Mouse (Mus musculus) embryonic facial prominence, embryonic 10.5 days (tissue): Measurements from ENCODE around the gene Phyh. TPM values are rescaled to one million over a fixed set of nuclear protein-coding genes. Genes with fewer than 3 reads are reported as not detected.

ENCODE experiments used
- DNase-seq: peaks from one replicate; pipeline ENCODE4 v3.0.0-alpha.2; 2017; ENCODE audit warnings: low spot score
- H3K27ac ChIP-seq: fragments of 300-500 bp; sonication (generic); replicated peaks from 2 replicates; pipeline ENCODE4 v1.5.1; 2016; ENCODE audit warnings: mild to moderate bottlenecking
- H3K27me3 ChIP-seq: fragments of 300-500 bp; sonication (generic); replicated peaks from 2 replicates; pipeline ENCODE4 v1.6.1; 2016; ENCODE audit warnings: low read depth, mild to moderate bottlenecking; ENCODE audit not compliant: poor library complexity, severe bottlenecking
- H3K36me3 ChIP-seq: fragments of 300-500 bp; sonication (generic); replicated peaks from 2 replicates; pipeline ENCODE4 v1.6.1; 2016; ENCODE audit warnings: mild to moderate bottlenecking, moderate library complexity
- H3K4me1 ChIP-seq: fragments of 300-500 bp; sonication (generic); 2 replicates; pipeline ENCODE4 v1.6.1; 2016
- H3K4me3 ChIP-seq: fragments of 300-500 bp; sonication (generic); 2 replicates; pipeline ENCODE4 v1.5.1; 2016; ENCODE audit warnings: mild to moderate bottlenecking, moderate library complexity
- H3K9me3 ChIP-seq: fragments of 300-500 bp; sonication (generic); 2 replicates; pipeline ENCODE4 v1.6.1; 2016; ENCODE audit warnings: mild to moderate bottlenecking
- WGBS: fragments of 180-500 bp; shearing (Covaris S2); methylation state at CpG from one replicate; pipeline ENCODE4 v1.1.7; 2016; 5-methylcytosine and 5-hydroxymethylcytosine counted together
- polyA plus RNA-seq: library from polyadenylated mRNA; unstranded; fragments of >200 nt; fragmentation: Nextera tagmentation; extraction: Ambion mirVana; gene quantifications from 2 replicates; pipeline ENCODE4 v1.2.1, GENCODE M21; 2016

The Phyh gene
- polyA plus RNA-seq, 1 experiment from 2014 or later = 34.2 TPM

DNA sequence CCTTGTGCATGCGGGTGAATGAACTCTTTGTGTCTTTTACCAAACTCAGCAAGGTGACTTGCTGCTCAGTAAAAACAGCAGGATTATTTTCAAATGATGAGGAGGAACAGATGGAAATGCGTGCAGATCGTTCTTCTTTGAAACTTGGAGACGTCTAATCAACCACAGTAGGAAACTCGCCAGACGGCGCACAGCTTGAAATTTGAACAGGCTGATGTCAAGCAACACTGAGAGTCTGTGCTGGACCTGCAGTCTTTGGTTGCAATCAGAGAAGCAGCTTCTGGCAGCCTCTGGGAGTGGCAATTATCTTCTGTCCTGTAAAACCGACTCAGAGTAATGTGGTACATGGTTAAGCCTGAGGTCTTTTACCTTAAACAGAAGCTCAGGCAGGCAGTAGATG lies 59.3 kb downstream of the Phyh start:
- DNase-seq = peak; percentile 66
- 14% methylated on average over 8 of the region's 8 CpGs for WGBS
- no peaks in the 10 kb centered on the region for H3K27me3 ChIP-seq
- H3K9me3 ChIP-seq = no peaks in the 10 kb centered on the region
- no peaks in the 10 kb centered on the region for H3K36me3 ChIP-seq
- H3K4me1 ChIP-seq = peaks cover 22% of the 10 kb centered on the region
- no peak overlapping the region for H3K4me3 ChIP-seq
- peak overlapping the region; percentile 83 for H3K27ac ChIP-seq

DNA sequence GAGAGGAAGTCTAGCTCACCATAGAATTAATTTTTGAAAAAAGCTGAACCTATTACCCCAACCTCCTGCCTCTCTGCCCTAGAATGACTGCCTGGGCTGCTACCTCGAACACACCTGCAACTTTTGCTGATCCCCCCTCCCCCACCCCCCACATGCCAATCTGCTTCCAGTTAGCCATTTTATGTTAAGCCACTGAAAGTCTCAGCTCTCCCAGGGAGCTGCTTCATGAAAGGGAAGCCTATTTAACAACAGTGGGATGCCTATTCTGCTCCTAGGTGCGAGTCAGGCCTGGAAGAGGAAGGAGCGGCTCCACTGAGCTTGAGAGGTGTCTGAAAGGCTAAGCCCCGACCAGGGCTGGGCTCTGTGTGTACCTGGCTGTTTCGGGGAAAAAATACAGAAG lies 65.2 kb downstream of the Phyh start:
- H3K9me3 ChIP-seq = no peaks in the 10 kb centered on the region
- peak; percentile 16 for DNase-seq
- 29% methylated on average over 5 of the region's 5 CpGs for WGBS
- H3K36me3 ChIP-seq = 0 out of 2 replicates have a peak, but pooled peaks cover 4% of the 10 kb centered on the region
- no peak overlapping the region for H3K4me3 ChIP-seq
- H3K27me3 ChIP-seq = no peaks in the 10 kb centered on the region
- H3K27ac ChIP-seq = peak overlapping the region; percentile 37
- peaks cover 6% of the 10 kb centered on the region for H3K4me1 ChIP-seq

DNA sequence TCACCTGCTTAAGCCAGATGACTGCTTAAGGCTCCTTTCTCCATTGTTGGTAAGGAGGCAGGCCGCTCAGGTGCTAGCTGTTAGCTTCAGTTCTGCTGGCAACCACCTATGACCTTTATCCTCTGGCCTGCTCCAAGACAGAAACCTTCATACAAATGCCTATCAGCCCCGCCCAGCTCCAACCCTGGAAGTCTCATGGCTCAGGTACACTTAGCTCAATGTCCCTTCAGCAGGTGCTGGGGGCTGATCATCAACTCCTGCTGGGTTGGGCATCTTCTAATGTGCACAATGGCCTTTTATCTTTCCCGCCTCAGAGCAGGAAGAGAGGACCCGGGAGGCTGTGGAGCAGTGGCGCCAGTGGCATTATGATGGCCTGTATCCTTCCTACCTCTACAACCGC lies 66.2 kb downstream of the Phyh start:
- WGBS = 77% methylated on average over 6 of the region's 6 CpGs
- Histone ChIP-seq H3K36me3 (peaks cover 9% of the 10 kb centered on the region), H3K27me3 (no peaks in the 10 kb centered on the region), H3K9me3 (no peaks in the 10 kb centered on the region), H3K4me3 (no peak overlapping the region), H3K27ac (no peak overlapping the region), H3K4me1 (peaks cover 6% of the 10 kb centered on the region)
- no peak for DNase-seq

DNA sequence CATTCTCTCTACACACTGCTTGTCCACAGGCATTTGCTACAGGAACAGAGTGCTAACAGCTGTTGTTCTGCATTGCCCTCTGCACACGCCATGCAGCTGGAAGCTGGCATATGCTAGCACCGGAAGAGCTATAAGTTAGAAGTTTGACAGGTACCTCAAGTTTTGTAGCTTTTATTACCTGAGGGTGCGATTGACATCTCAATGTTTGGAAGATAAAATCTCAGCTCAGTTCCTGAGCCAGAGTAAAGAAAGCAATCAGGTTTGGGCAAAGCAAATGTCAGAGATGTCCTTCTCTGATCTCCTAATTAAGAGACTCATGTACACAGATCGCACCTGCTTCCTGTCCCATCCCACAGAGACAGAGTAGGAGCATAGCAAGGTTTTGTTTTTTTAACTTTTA lies 68.0 kb downstream of the Phyh start:
- WGBS = 89% methylated on average over 4 of the region's 4 CpGs
- Histone ChIP-seq H3K27ac (no peak overlapping the region), H3K27me3 (no peaks in the 10 kb centered on the region), H3K9me3 (no peaks in the 10 kb centered on the region), H3K4me1 (peaks cover 6% of the 10 kb centered on the region), H3K4me3 (no peak overlapping the region), H3K36me3 (peaks cover 26% of the 10 kb centered on the region)
- no peak for DNase-seq

DNA sequence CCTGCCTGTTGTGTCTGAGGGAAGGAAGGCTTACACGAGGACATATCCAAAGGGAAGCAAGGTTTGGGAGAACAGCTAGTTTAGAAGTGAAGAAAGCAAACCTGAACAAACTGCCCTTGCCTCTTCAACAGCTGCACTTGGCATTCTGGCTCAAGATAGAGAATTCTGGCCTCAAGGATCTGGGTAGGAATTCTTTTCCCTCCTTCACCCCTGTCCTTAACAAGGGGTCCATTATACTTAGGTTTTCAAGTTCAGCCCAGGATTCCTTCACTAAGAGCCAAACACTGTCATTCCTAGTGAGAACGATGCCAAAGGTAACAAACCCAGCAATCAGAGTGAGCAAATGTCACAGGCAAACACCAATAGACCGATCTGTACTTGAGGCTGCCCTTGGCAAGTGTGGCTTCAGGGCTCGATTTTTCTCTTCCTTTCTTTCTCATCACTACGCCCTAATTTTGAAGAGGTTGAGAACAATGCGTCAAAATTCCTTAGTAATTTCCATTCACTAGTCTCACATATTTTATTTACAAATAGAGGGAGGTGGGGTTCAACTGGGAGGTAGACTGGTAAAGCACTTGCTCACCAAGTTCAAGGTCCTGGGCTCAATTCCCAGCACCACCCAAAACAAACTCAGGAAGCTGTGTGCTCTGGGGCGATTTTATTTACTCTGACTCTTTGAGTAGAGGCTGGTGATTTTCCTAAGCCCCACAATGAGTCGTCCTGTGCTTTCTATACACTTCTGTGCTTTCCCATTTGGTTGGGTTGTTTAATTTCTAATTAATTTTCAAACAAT lies 68.8 kb downstream of the Phyh start:
- no peak overlapping the region for H3K27ac ChIP-seq
- WGBS = 80% methylated on average over 8 of the region's 8 CpGs
- no peaks in the 10 kb centered on the region for H3K27me3 ChIP-seq
- H3K4me1 ChIP-seq = peaks cover 6% of the 10 kb centered on the region
- H3K36me3 ChIP-seq = peaks cover 34% of the 10 kb centered on the region
- DNase-seq = no peak
- no peaks in the 10 kb centered on the region for H3K9me3 ChIP-seq
- no peak overlapping the region for H3K4me3 ChIP-seq

Other genes starting within 250 kb of the Phyh start
- gene Bend7, start 201.2 kb upstream of the Phyh start, polyA plus RNA-seq = 2.1 and 2.5 TPM in 2 replicates
- gene Sephs1, start 37.5 kb upstream of the Phyh start, polyA plus RNA-seq = 124 and 130 TPM in 2 replicates
- 0.39 and 0.48 TPM in 2 replicates for gene Ucma, start 57.1 kb downstream of the Phyh start, polyA plus RNA-seq
- 76.4 and 80.4 TPM in 2 replicates for gene Mcm10, start 93.8 kb downstream of the Phyh start, polyA plus RNA-seq
- 4.4 and 4.8 TPM in 2 replicates for gene Optn, start 145.0 kb downstream of the Phyh start, polyA plus RNA-seq
- gene Ccdc3, start 218.8 kb downstream of the Phyh start, polyA plus RNA-seq = 0.99 and 1.8 TPM in 2 replicates